Mouse (Mus musculus) intestine, postnatal 0 days (tissue): ENCODE measurements around the gene D430042O09Rik. TPM values are rescaled to one million over a fixed set of nuclear protein-coding genes. Genes with fewer than 3 reads are reported as not detected.

Source experiments
- ATAC-seq: fragments of 200-750 bp; cut with Nextera tagmentation; 2 replicates; pipeline ENCODE4 v1.8.0; 2017; ENCODE audit warnings: mild to moderate bottlenecking, moderate TSS enrichment, moderate library complexity
- H3K27ac ChIP-seq: fragments of 300-500 bp; sonication (generic); 2 replicates; pipeline ENCODE4 v1.5.1; 2014; ENCODE audit warnings: mild to moderate bottlenecking, low read depth, low read length, moderate library complexity
- H3K27me3 ChIP-seq: fragments of 300-500 bp; sonication (generic); replicated peaks from 2 replicates; pipeline ENCODE4 v1.6.1; 2014; ENCODE audit warnings: low read length, mixed read lengths; ENCODE audit not compliant: control insufficient read depth, insufficient read depth
- H3K36me3 ChIP-seq: fragments of 300-500 bp; sonication (generic); 2 replicates; pipeline ENCODE4 v1.6.1; 2014; ENCODE audit warnings: mild to moderate bottlenecking, moderate library complexity; ENCODE audit not compliant: control insufficient read depth, insufficient read depth
- H3K4me1 ChIP-seq: fragments of 300-500 bp; sonication (generic); replicated peaks from 2 replicates; pipeline ENCODE4 v1.6.1; 2014; ENCODE audit warnings: antibody characterized with exemption, low read length, mixed read lengths; ENCODE audit not compliant: control insufficient read depth, insufficient read depth
- H3K4me2 ChIP-seq: fragments of 300-500 bp; sonication (generic); replicated peaks from 2 replicates; pipeline ENCODE4 v1.6.1; 2014; ENCODE audit warnings: low read depth, mild to moderate bottlenecking, moderate library complexity
- H3K4me3 ChIP-seq: fragments of 300-500 bp; sonication (generic); 2 replicates; pipeline ENCODE4 v1.5.1; 2014; ENCODE audit warnings: low read depth, low read length
- H3K9ac ChIP-seq: fragments of 300-500 bp; sonication (generic); 2 replicates; pipeline ENCODE4 v1.6.1; 2014; ENCODE audit warnings: mild to moderate bottlenecking, low read depth, low read length
- H3K9me3 ChIP-seq: fragments of 300-500 bp; sonication (generic); 2 replicates; pipeline ENCODE4 v1.6.1; 2016; ENCODE audit warnings: mixed run types; ENCODE audit not compliant: control insufficient read depth
- CTCF ChIP-seq: sonication (generic); IDR thresholded peaks from 2 replicates; pipeline ENCODE4 v1.5.1; 2016; ENCODE audit warnings: low read depth, mild to moderate bottlenecking, control low read depth, antibody characterized with exemption, moderate library complexity
- WGBS: fragments of 180-500 bp; shearing (Covaris S2); extraction: QIAGEN DNeasy Blood & Tissue Kit; methylation state at CpG from one replicate; pipeline ENCODE4 v1.1.7; 2014; 5-methylcytosine and 5-hydroxymethylcytosine counted together
- polyA plus RNA-seq: library from polyadenylated mRNA; unstranded; fragments of >200 nt; fragmentation: Nextera tagmentation; extraction: Ambion mirVana; gene quantifications from 2 replicates; pipeline ENCODE4 v1.2.1, GENCODE M21; 2015

Gene D430042O09Rik
- polyA plus RNA-seq, result 2.6 and 3.1 TPM in 2 replicates

DNA sequence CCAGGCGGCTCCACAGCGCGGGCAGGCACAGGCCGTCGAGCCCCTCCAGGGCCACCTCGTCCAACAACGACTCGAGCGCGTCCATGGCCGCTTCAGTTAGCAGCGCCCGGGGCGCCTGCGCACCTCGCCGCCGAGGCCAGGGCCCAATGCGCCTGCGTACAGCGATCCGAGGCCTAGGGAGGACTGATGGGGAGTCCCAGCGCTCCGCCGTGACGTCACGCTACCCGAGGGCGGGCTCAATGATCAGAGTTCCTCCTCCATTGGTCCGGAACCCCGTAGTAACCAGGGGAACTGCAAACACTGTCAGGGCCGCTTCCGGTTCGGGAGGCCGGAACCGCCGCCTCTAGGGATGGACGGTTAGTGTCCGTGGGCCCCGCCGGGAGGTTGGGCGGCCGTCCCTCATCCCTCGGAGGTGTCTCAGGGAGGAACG is at the start of gene D430042O09Rik, which contains the start of gene Gtf3c1:
TSS of gene D430042O09Rik (plus strand) at position 296 of the 430 bp plus-strand sequence.
TSS of gene Gtf3c1 (minus strand) at position 188 of the 430 bp plus-strand sequence.
- H3K27me3 ChIP-seq, result no peaks in the 10 kb centered on the region
- H3K4me1 ChIP-seq, result no peaks in the 10 kb centered on the region; the same call in 1 of the 2 replicates
- H3K9me3 ChIP-seq, result no peaks in the 10 kb centered on the region
- peaks cover 19% of the 10 kb centered on the region for H3K36me3 ChIP-seq
- H3K9ac ChIP-seq, result peak within 1 kb of the TSS; percentile 83
- under 1% methylated on average over 45 of the region's 45 CpGs for WGBS
- H3K27ac ChIP-seq, result peak within 1 kb of the TSS; percentile 92
- H3K4me2 ChIP-seq, result peak within 1 kb of the TSS; percentile 92
- no peak for TF ChIP-seq CTCF
- peak; percentile 98 for ATAC-seq
- H3K4me3 ChIP-seq, result peak within 1 kb of the TSS; percentile 90

- Histone ChIP-seq H3K9me3 (no peaks in the 10 kb centered on the region), H3K4me3 (no peak overlapping the region), H3K9ac (no peak overlapping the region), H3K4me2 (no peak overlapping the region), H3K27me3 (no peaks in the 10 kb centered on the region), H3K4me1 (no peaks in the 10 kb centered on the region), H3K27ac (no peak overlapping the region), H3K36me3 (peaks cover 92% of the 10 kb centered on the region)
- ATAC-seq, result no peak
- TF ChIP-seq CTCF, result no peak
- WGBS, result 76% methylated on average over 3 of the region's 3 CpGs
Observed at GRCm38 (mm10) chr7:125663654-125664053, 44.0 kb upstream of the D430042O09Rik start.

DNA sequence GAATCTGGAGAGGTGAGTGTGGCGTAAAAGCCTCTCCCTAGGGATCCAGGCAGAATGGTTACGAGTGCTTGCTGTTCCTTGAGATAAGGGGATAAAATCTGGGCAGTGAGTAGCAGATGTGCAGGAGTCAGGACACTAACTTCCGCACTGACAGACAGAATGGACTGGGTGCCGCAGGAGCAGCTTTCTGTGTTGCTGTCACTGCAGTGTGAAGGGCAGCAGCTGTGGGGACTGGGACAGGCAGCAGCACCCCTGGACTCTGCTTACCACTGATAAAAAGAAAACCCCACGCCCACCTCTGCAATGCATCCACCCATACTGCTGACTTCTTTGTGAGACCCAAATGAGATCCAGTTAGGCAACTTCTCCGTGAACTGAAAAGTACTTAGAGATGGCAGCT is 36.8 kb upstream of the D430042O09Rik start:
- WGBS, result 86% methylated on average over 6 of the region's 6 CpGs
- ATAC-seq, result no peak
- TF ChIP-seq CTCF, result no peak

GRCm38 (mm10) chr7:125671396-125671795 is 36.3 kb upstream of the D430042O09Rik start:
- Histone ChIP-seq H3K4me3 (no peak overlapping the region), H3K36me3 (peaks cover 96% of the 10 kb centered on the region), H3K27me3 (no peaks in the 10 kb centered on the region), H3K9me3 (no peaks in the 10 kb centered on the region), H3K27ac (no peak overlapping the region), H3K4me1 (no peaks in the 10 kb centered on the region), H3K4me2 (no peak overlapping the region), H3K9ac (no peak overlapping the region)
- no peak for ATAC-seq
- TF ChIP-seq CTCF, result no peak
- WGBS, result 86% methylated on average over 8 of the region's 8 CpGs

More for the DNA sequence above, 36.8 kb upstream of the D430042O09Rik start:
- no peaks in the 10 kb centered on the region for H3K27me3 ChIP-seq
- H3K4me3 ChIP-seq, result no peak overlapping the region
- no peak overlapping the region for H3K27ac ChIP-seq
- no peak overlapping the region for H3K4me2 ChIP-seq
- no peak overlapping the region for H3K9ac ChIP-seq
- H3K9me3 ChIP-seq, result no peaks in the 10 kb centered on the region
- no peaks in the 10 kb centered on the region for H3K4me1 ChIP-seq
- H3K36me3 ChIP-seq, result peaks cover 96% of the 10 kb centered on the region

GRCm38 (mm10) chr7:125674916-125675315 is 32.8 kb upstream of the D430042O09Rik start:
- TF ChIP-seq CTCF, result peak; percentile 81
- H3K9me3 ChIP-seq, result no peaks in the 10 kb centered on the region
- no peak overlapping the region for H3K4me3 ChIP-seq
- H3K4me1 ChIP-seq, result no peaks in the 10 kb centered on the region
- ATAC-seq, result no peak
- no peaks in the 10 kb centered on the region for H3K27me3 ChIP-seq
- no peak overlapping the region for H3K9ac ChIP-seq
- 87% methylated on average over 2 of the region's 2 CpGs for WGBS
- H3K36me3 ChIP-seq, result peaks cover 96% of the 10 kb centered on the region
- H3K27ac ChIP-seq, result no peak overlapping the region
- no peak overlapping the region for H3K4me2 ChIP-seq

DNA sequence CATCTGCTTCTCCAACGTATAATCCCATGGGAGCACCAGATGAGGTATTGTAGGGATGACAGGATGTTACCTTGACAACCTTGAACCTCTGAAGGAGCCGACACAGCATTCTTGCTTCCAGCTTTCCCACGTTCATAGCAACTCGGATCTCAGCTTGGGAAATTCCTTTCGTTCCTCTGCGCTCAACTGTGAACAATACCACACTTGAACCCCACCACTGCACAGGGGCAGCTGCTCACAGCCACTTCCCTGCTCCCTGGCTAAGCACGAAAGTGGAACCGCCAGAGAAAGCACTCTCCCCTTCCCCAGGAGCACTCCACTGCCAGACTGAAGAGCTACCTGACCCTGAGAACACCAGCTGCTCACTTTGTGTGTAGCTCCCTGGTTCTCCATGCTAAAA is 28.9 kb upstream of the D430042O09Rik start:
- Histone ChIP-seq H3K27me3 (no peaks in the 10 kb centered on the region), H3K27ac (no peak overlapping the region), H3K4me1 (no peaks in the 10 kb centered on the region), H3K4me3 (no peak overlapping the region), H3K9me3 (no peaks in the 10 kb centered on the region), H3K36me3 (peaks cover 88% of the 10 kb centered on the region), H3K9ac (no peak overlapping the region), H3K4me2 (no peak overlapping the region)
- 82% methylated on average over 8 of the region's 8 CpGs for WGBS
- no peak for TF ChIP-seq CTCF
- no peak for ATAC-seq
